Mouse (Mus musculus): ENCODE measurements at regions not wholly inside any gene's neighbourhood (a gene's known extent, or its start where the extent isn't known, plus 50 kb on each side); places are given as distances from the start of the nearest gene placed in this dataset.

DNA sequence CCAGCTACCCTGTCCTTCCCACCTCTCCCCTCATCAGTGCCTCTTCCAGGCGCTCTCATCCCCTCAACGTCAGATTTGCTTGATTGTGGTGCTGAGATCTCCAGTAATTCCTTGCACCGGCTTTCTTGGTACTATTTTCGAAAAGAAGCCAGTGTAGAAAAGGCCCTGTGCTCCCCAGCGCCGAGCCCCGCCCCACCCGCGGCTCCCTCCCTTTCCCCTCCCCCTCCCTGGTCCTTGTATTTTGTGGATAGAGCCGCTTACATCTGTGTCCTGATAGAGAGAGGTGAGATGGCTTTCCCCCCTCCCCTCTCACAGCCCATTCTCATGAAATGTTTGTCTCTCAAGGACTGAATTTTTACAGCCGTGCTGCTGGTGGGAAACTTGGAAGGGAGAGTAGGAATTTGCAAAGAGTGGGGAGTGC lies 273.2 kb upstream of the Zfp507 start:
- TF ChIP-seq CTCF (IDR thresholded peaks at IDR 0.05; ENCODE audit: low read depth): no peak
- TF ChIP-seq EP300 (optimal IDR thresholded peaks at IDR 0.05): no peak
